8 mouse cellular contexts compared by ENCODE assay signal in genomic region chr2:73450172-73450715, GRCm38 (mm10).
DNase-seq lines count a peak whose midpoint lies in the region; ATAC-seq lines count a peak whose summit lies in the region.

No protein-coding gene starts in this region.

- H3K9me3 ChIP-seq in heart, embryonic 10.5 days: no peaks in the 10 kb centered on the region
- no peaks in the 10 kb centered on the region for H3K9me3 ChIP-seq in heart, embryonic 11.5 days (replicated peaks; ENCODE audit: control insufficient read depth, low read length)
- no peaks in the 10 kb centered on the region for H3K9me3 ChIP-seq in embryonic facial prominence, embryonic 14.5 days (ENCODE audit: control insufficient read depth, low read length)
- no peaks in the 10 kb centered on the region for H3K9me3 ChIP-seq in neural tube, embryonic 12.5 days

- 0 out of 2 replicates have a peak overlapping the region, but pooled peaks have one; percentile 23 for H3K27ac ChIP-seq in heart, embryonic 10.5 days
- H3K27ac ChIP-seq in heart, embryonic 11.5 days (ENCODE audit: low read depth, low read length): no peak overlapping the region
- 0 out of 2 replicates have a peak overlapping the region, but pooled peaks have one; percentile 16 for H3K27ac ChIP-seq in embryonic facial prominence, embryonic 14.5 days (replicated peaks; ENCODE audit: low read depth, low read length)
- H3K27ac ChIP-seq in neural tube, embryonic 12.5 days: no peak overlapping the region

- H3K4me2 ChIP-seq in heart, embryonic 11.5 days: no peak overlapping the region
- no peak overlapping the region for H3K4me2 ChIP-seq in embryonic facial prominence, embryonic 14.5 days (ENCODE audit: low read depth, low read length)
- peak overlapping the region; percentile 36 for H3K4me2 ChIP-seq in neural tube, embryonic 12.5 days (replicated peaks)

- 74% methylated on average over 6 of the region's 6 CpGs for WGBS in heart, embryonic 10.5 days
- 65% methylated on average over 6 of the region's 6 CpGs for whole genome bisulfite sequencing in heart, embryonic 11.5 days (ENCODE audit: insufficient replicate concordance)
- WGBS in embryonic facial prominence, embryonic 14.5 days: 60% methylated on average over 6 of the region's 6 CpGs
- 9% methylated on average over 6 of the region's 6 CpGs for WGBS in neural tube, embryonic 12.5 days

- H3K27me3 ChIP-seq in heart, embryonic 10.5 days (ENCODE audit: insufficient read depth, poor library complexity, severe bottlenecking): no peaks in the 10 kb centered on the region
- no peaks in the 10 kb centered on the region for H3K27me3 ChIP-seq in heart, embryonic 11.5 days (ENCODE audit: control insufficient read depth, insufficient read depth, low read length)
- H3K27me3 ChIP-seq in embryonic facial prominence, embryonic 14.5 days (replicated peaks; ENCODE audit: control insufficient read depth, insufficient read depth, low read length): no peaks in the 10 kb centered on the region
- H3K27me3 ChIP-seq in neural tube, embryonic 12.5 days (replicated peaks): no peaks in the 10 kb centered on the region

- ATAC-seq in heart, embryonic 11.5 days (replicated peaks; ENCODE audit: insufficient number of reproducible peaks, low FRiP score, low TSS enrichment): no peak
- no peak for ATAC-seq in embryonic facial prominence, embryonic 14.5 days (ENCODE audit: low read depth)
- ATAC-seq in neural tube, embryonic 12.5 days (ENCODE audit: low FRiP score, low read depth): no peak

- no peak overlapping the region for H3K9ac ChIP-seq in heart, embryonic 11.5 days (ENCODE audit: low read depth, low read length)
- no peak overlapping the region for H3K9ac ChIP-seq in embryonic facial prominence, embryonic 14.5 days (ENCODE audit: low read depth, low read length)
- H3K9ac ChIP-seq in neural tube, embryonic 12.5 days: no peak overlapping the region

- peaks cover 10% of the 10 kb centered on the region for H3K4me1 ChIP-seq in heart, embryonic 10.5 days
- peaks cover 5% of the 10 kb centered on the region; the same call in 1 of the 2 replicates for H3K4me1 ChIP-seq in heart, embryonic 11.5 days (ENCODE audit: control insufficient read depth, insufficient read depth, low read length)
- peaks cover 12% of the 10 kb centered on the region for H3K4me1 ChIP-seq in embryonic facial prominence, embryonic 14.5 days (ENCODE audit: control insufficient read depth, insufficient read depth, low read length)
- peaks cover 13% of the 10 kb centered on the region for H3K4me1 ChIP-seq in neural tube, embryonic 12.5 days

- H3K36me3 ChIP-seq in heart, embryonic 10.5 days: 0 out of 2 replicates have a peak, but pooled peaks cover 7% of the 10 kb centered on the region
- no peaks in the 10 kb centered on the region for H3K36me3 ChIP-seq in heart, embryonic 11.5 days (ENCODE audit: control insufficient read depth, insufficient read depth, low read length)
- H3K36me3 ChIP-seq in embryonic facial prominence, embryonic 14.5 days (ENCODE audit: control insufficient read depth, insufficient read depth, low read length): no peaks in the 10 kb centered on the region
- no peaks in the 10 kb centered on the region for H3K36me3 ChIP-seq in neural tube, embryonic 12.5 days

- no peak for DNase-seq in heart, embryonic 10.5 days (ENCODE audit: low spot score)
- DNase-seq in CD4-positive, CD25-positive, alpha-beta regulatory T cell, adult 2 months (ENCODE audit: low read depth, low spot score): peak; percentile 87
- peak; percentile 32 for DNase-seq in embryonic facial prominence, embryonic 14.5 days (ENCODE audit: low spot score)
- DNase-seq in lung, postnatal 10 days: no peak
- DNase-seq in spleen, adult 18-20 months: no peak
- no peak for DNase-seq in urinary bladder, postnatal 25 days (ENCODE audit: low spot score)

- no peak overlapping the region for H3K4me3 ChIP-seq in heart, embryonic 10.5 days
- H3K4me3 ChIP-seq in heart, embryonic 11.5 days (ENCODE audit: low read depth, low read length): no peak overlapping the region
- no peak overlapping the region for H3K4me3 ChIP-seq in embryonic facial prominence, embryonic 14.5 days (ENCODE audit: low read depth, low read length)
- H3K4me3 ChIP-seq in neural tube, embryonic 12.5 days: no peak overlapping the region

Comparison
In these comparisons a context has a peak if more than half of its experiments do, and no peak if none do; other contexts are left out.
1. H3K27ac ChIP-seq: peak in heart, embryonic 10.5 days (single experiment) and embryonic facial prominence, embryonic 14.5 days (single experiment); none in heart, embryonic 11.5 days (single experiment) and neural tube, embryonic 12.5 days (single experiment).
2. DNase-seq: peak in CD4-positive, CD25-positive, alpha-beta regulatory T cell, adult 2 months (single experiment) and embryonic facial prominence, embryonic 14.5 days (single experiment); none in heart, embryonic 10.5 days (single experiment), lung, postnatal 10 days (single experiment), spleen, adult 18-20 months (0 of 2) and urinary bladder, postnatal 25 days (single experiment).